Mouse (Mus musculus) liver, embryonic 11.5 days (tissue): ENCODE results near the gene Gm14226. TPM values are rescaled to one million over a fixed set of nuclear protein-coding genes. Genes with fewer than 3 reads are reported as not detected.
"Not testable (repeated sequence)": the region's sequence is repeated elsewhere in the genome, so short reads cannot be mapped to it uniquely, and the experiment has no call there.

Source experiments
- ATAC-seq: fragments of 200-750 bp; cut with Nextera tagmentation; replicated peaks from 2 replicates; pipeline ENCODE4 v1.8.0; 2017; ENCODE audit warnings: moderate number of reproducible peaks, mild to moderate bottlenecking, moderate TSS enrichment, moderate library complexity; ENCODE audit not compliant: low FRiP score
- DNase-seq: peaks from one replicate; pipeline ENCODE4 v3.0.0-alpha.2; 2017; ENCODE audit warnings: low spot score
- H3K27ac ChIP-seq: fragments of 300-500 bp; sonication (generic); 2 replicates; pipeline ENCODE4 v1.5.1; 2014; ENCODE audit warnings: mild to moderate bottlenecking, low read depth, low read length, control low read depth
- H3K27me3 ChIP-seq: fragments of 300-500 bp; sonication (generic); replicated peaks from 2 replicates; pipeline ENCODE4 v1.6.1; 2014; ENCODE audit warnings: low read length, mixed read lengths; ENCODE audit not compliant: control insufficient read depth, insufficient read depth
- H3K36me3 ChIP-seq: fragments of 300-500 bp; sonication (generic); 2 replicates; pipeline ENCODE4 v1.6.1; 2014; ENCODE audit warnings: mild to moderate bottlenecking, low read length, moderate library complexity, mixed read lengths; ENCODE audit not compliant: control insufficient read depth, insufficient read depth
- H3K4me1 ChIP-seq: fragments of 300-500 bp; sonication (generic); replicated peaks from 2 replicates; pipeline ENCODE4 v1.6.1; 2014; ENCODE audit warnings: low read length, mixed read lengths; ENCODE audit not compliant: control insufficient read depth, insufficient read depth
- H3K4me2 ChIP-seq: fragments of 300-500 bp; sonication (generic); 2 replicates; pipeline ENCODE4 v1.6.1; 2014; ENCODE audit warnings: mild to moderate bottlenecking, control low read depth, moderate library complexity
- H3K4me3 ChIP-seq: fragments of 300-500 bp; sonication (generic); 2 replicates; pipeline ENCODE4 v1.5.1; 2014; ENCODE audit warnings: low read depth, low read length, control low read depth
- H3K9ac ChIP-seq: fragments of 300-500 bp; sonication (generic); 2 replicates; pipeline ENCODE4 v1.6.1; 2014; ENCODE audit warnings: low read depth, low read length, control low read depth
- H3K9me3 ChIP-seq: fragments of 300-500 bp; sonication (generic); 2 replicates; pipeline ENCODE4 v1.6.1; 2016; ENCODE audit warnings: low read length, inconsistent platforms, mixed read lengths; ENCODE audit not compliant: control insufficient read depth
- WGBS: fragments of 180-500 bp; shearing (Covaris S2); extraction: QIAGEN DNeasy Blood & Tissue Kit; methylation state at CpG from one replicate; pipeline ENCODE4 v1.1.7; 2014; 5-methylcytosine and 5-hydroxymethylcytosine counted together
- polyA plus RNA-seq: library from polyadenylated mRNA; unstranded; fragments of >200 nt; fragmentation: Nextera tagmentation; extraction: Ambion mirVana; gene quantifications from 2 replicates; pipeline ENCODE4 v1.2.1, GENCODE M21; 2014

Gene Gm14226
- 1.8 and 3.1 TPM in 2 replicates for polyA plus RNA-seq

GRCm38 (mm10) chr2:155018251-155018755, at the start of gene Gm14226:
TSS of gene Gm14226 (plus strand) at chr2:155018266.
- Histone ChIP-seq H3K4me3 (peak within 1 kb of the TSS; percentile 48), H3K27ac (peak within 1 kb of the TSS; percentile 36; the same call in 1 of the 2 replicates), H3K9ac (peak within 1 kb of the TSS; percentile 41), H3K4me2 (peak within 1 kb of the TSS; percentile 80)
- H3K4me1 ChIP-seq, H3K27me3 ChIP-seq, DNase-seq, ATAC-seq, H3K9me3 ChIP-seq, H3K36me3 ChIP-seq: not testable (repeated sequence)
- WGBS, result 1% methylated on average over 24 of the region's 26 CpGs

GRCm38 (mm10) chr2:154969740-154970397, 48.2 kb upstream of the Gm14226 start:
- not testable (repeated sequence) for H3K9ac ChIP-seq, H3K27ac ChIP-seq, H3K27me3 ChIP-seq, DNase-seq, H3K9me3 ChIP-seq, H3K4me1 ChIP-seq, H3K4me3 ChIP-seq, ATAC-seq, H3K4me2 ChIP-seq, H3K36me3 ChIP-seq
- WGBS, result 44% methylated on average over 14 of the region's 14 CpGs

GRCm38 (mm10) chr2:154971919-154972692, 46.0 kb upstream of the Gm14226 start:
- H3K4me1 ChIP-seq, result no peaks in the 10 kb centered on the region
- no peak overlapping the region for H3K9ac ChIP-seq
- DNase-seq (no peak), ATAC-seq (no peak)
- no peaks in the 10 kb centered on the region for H3K36me3 ChIP-seq
- H3K27me3 ChIP-seq, result no peaks in the 10 kb centered on the region
- H3K27ac ChIP-seq, result no peak overlapping the region
- no peaks in the 10 kb centered on the region for H3K9me3 ChIP-seq
- H3K4me2 ChIP-seq, result no peak overlapping the region
- 61% methylated on average over 18 of the region's 18 CpGs for WGBS
- no peak overlapping the region for H3K4me3 ChIP-seq

- H3K4me1 ChIP-seq, result no peaks in the 10 kb centered on the region
- no peak overlapping the region for H3K4me2 ChIP-seq
- H3K36me3 ChIP-seq, result no peaks in the 10 kb centered on the region
- ATAC-seq, result no peak
- H3K4me3 ChIP-seq, result no peak overlapping the region
- H3K27me3 ChIP-seq, result no peaks in the 10 kb centered on the region
- H3K27ac ChIP-seq, result no peak overlapping the region
- no peak overlapping the region for H3K9ac ChIP-seq
- 68% methylated on average over 5 of the region's 5 CpGs for WGBS
- no peaks in the 10 kb centered on the region for H3K9me3 ChIP-seq
- DNase-seq, result no peak
Observed at GRCm38 (mm10) chr2:154972981-154973380, 45.1 kb upstream of the Gm14226 start.

- Histone ChIP-seq H3K27ac (no peak overlapping the region), H3K9me3 (no peaks in the 10 kb centered on the region), H3K4me2 (no peak overlapping the region), H3K4me1 (no peaks in the 10 kb centered on the region), H3K27me3 (no peaks in the 10 kb centered on the region), H3K9ac (no peak overlapping the region), H3K36me3 (no peaks in the 10 kb centered on the region), H3K4me3 (no peak overlapping the region)
- 61% methylated on average over 1 of the region's 1 CpGs for WGBS
- ATAC-seq (no peak), DNase-seq (no peak)
Observed at GRCm38 (mm10) chr2:154986609-154987008, 31.5 kb upstream of the Gm14226 start.

GRCm38 (mm10) chr2:154991411-154991810, 26.7 kb upstream of the Gm14226 start:
- no peak overlapping the region for H3K27ac ChIP-seq
- DNase-seq, result no peak
- no peaks in the 10 kb centered on the region for H3K9me3 ChIP-seq
- 53% methylated on average over 8 of the region's 8 CpGs for WGBS
- H3K4me1 ChIP-seq, result no peaks in the 10 kb centered on the region
- no peak overlapping the region for H3K9ac ChIP-seq
- H3K27me3 ChIP-seq, result no peaks in the 10 kb centered on the region
- no peak overlapping the region for H3K4me3 ChIP-seq
- H3K4me2 ChIP-seq, result no peak overlapping the region
- ATAC-seq, result no peak
- H3K36me3 ChIP-seq, result no peaks in the 10 kb centered on the region

GRCm38 (mm10) chr2:154992083-154992482, 26.0 kb upstream of the Gm14226 start:
- DNase-seq (no peak), ATAC-seq (no peak)
- no peak overlapping the region for H3K4me2 ChIP-seq
- no peaks in the 10 kb centered on the region for H3K27me3 ChIP-seq
- H3K36me3 ChIP-seq, result no peaks in the 10 kb centered on the region
- no peak overlapping the region for H3K27ac ChIP-seq
- H3K9ac ChIP-seq, result no peak overlapping the region
- WGBS, result 70% methylated on average over 5 of the region's 5 CpGs
- H3K4me1 ChIP-seq, result no peaks in the 10 kb centered on the region
- no peaks in the 10 kb centered on the region for H3K9me3 ChIP-seq
- H3K4me3 ChIP-seq, result no peak overlapping the region

GRCm38 (mm10) chr2:155005491-155005890, 12.6 kb upstream of the Gm14226 start:
- Histone ChIP-seq H3K27ac (no peak overlapping the region), H3K9me3 (no peaks in the 10 kb centered on the region), H3K36me3 (no peaks in the 10 kb centered on the region), H3K4me1 (no peaks in the 10 kb centered on the region), H3K27me3 (no peaks in the 10 kb centered on the region), H3K4me3 (no peak overlapping the region), H3K4me2 (no peak overlapping the region), H3K9ac (no peak overlapping the region)
- 89% methylated on average over 11 of the region's 11 CpGs for WGBS
- DNase-seq, result no peak
- no peak for ATAC-seq
